Mouse (Mus musculus) T-helper 1 cell (primary cell): Measurements from ENCODE around the gene Cct6b.

Source experiments
- in situ Hi-C: fragments of 300-600 bp; cut with MboI, MseI; formaldehyde crosslinking; loops from one replicate; pipeline ENCODE4 v1.15.1; 2025; ENCODE audit warnings: high pct_unique_total_duplicates

Cct6b gene

DNA sequence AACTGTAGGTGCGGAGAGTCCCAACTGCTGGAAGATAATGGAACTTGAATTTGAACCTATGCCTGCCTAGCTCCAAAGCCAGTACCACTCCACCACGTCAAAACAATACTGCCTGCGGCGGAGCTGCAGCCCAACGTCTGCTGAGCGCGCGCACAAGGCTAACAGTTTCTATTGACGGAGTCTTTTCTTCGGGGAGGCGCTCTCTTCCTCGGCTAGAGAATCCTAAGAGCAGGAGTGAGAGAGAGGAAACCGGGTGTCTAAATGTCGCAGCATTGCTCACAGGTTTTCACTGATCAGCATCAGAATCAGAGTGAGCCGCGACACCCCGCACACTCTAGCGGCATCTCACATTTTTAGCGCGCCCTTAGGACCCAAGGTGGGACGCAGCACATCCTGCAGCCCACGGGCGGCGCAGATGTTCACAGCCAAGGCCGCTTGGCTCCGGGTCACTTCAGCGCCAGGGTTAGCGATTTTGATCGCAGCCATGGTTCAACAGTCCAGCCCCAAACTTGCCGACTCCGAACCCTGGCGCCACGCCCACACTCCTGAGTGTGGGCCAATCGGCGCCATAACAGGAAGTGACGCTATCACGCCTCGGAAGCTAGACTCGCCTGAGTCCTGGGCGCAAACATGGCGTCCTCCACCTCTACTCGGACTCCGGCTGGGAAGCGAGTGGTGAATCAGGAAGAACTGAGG lies at the start of gene Cct6b, which contains the start of gene Zfp830:
Cct6b (minus strand) TSS at position 580 of the 696 bp plus-strand sequence.
Zfp830 (plus strand) TSS at position 604 of the 696 bp plus-strand sequence.
- in situ Hi-C loops, result loop anchor here (5.0 kb wide), 1 partner anchor 123 kb away; no protein-coding TSS in a partner anchor

DNA sequence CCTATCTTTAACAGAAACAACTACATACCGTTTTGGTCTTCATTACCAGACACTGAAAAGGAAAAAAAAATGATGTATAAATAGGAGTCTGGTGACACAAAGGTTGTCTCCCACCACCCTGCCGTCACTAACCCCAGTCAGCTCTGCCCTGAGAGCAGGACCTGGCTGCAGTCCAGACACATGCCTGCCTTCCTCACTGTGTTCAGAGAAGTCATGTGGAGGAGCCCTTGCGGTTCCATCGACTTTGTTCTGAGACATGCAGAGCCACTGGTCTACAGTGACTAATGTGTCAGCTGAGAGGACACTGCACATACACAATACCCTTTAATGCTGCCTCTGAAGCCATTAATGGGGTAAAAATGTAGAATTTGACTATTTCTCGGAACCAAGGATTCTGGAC lies 44.4 kb upstream of the Cct6b start:
- in situ Hi-C loops, result no loop called here

DNA sequence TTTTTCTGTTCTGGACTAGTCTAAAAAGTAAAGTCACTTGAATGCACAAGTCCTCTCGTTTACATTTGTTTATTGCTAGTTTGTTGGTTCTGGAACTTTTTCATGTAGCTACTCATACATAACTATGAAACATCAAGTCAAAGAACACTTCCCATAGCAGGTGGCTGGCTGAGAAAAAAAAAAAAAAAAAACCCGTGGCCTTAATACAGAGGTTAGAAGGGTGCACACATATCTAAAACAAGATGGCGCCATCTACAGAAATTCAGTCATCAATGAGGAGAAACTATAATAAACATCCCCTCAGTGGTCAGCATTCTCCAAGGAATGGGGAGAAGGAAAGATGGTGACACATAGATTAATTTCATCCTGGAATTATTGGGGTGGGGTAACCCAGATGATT lies 43.2 kb upstream of the Cct6b start:
- in situ Hi-C loops, result no loop called here

DNA sequence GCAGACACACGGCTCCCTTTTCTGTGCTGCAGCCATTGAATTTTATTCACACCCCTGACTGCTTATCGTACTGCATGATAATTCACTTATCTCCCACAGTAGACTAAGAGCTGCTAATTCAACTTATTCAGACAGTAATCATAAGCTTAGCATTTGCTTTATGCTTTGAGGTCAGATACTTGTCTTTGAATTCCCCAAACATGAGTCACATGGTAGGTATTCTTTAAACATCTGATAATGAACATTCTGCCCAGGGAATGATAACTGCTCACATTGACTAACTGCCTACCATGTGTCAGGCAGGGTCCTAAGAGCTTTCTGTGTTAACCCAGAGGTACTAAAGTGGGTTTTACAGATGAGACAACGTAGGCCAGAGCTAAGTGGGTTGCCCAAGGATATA lies 42.5 kb upstream of the Cct6b start:
- in situ Hi-C loops, result no loop called here

DNA sequence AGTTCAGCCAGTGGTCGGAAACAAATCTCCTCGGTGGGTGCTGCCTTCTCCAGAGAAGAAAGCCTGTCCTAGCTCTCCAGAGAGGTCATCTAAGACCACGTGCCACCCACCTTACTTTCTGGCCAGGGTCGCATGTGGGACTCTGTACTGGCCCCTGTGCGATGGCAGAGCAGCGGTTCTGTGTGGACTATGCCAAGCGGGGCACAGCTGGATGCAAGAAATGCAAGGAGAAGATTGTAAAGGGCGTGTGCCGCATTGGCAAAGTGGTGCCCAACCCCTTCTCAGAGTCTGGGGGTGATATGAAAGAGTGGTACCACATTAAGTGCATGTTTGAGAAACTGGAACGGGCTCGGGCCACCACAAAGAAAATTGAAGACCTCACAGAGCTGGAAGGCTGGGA lies 19.3 kb upstream of the Cct6b start:
- in situ Hi-C loops, result no loop called here

DNA sequence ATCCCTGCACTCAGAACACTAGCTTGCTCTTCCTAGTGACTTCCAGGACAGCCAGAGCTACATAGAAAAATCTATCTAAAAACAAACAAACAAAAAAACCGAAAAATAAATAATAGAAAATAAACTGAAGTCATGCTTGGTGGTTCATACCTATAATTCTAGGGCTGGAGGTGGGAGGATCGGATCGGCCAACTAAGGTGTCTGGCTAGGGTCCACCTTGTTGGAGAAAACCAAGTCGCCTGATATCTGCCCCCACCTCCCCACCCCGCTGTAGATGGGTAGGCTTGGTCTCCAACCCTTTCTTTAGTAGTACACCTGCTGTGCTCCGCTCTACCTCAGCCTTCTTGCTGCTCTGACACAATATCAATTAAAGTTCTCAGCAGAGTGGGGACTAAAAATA lies 18.1 kb upstream of the Cct6b start:
- in situ Hi-C loops, result no loop called here

DNA sequence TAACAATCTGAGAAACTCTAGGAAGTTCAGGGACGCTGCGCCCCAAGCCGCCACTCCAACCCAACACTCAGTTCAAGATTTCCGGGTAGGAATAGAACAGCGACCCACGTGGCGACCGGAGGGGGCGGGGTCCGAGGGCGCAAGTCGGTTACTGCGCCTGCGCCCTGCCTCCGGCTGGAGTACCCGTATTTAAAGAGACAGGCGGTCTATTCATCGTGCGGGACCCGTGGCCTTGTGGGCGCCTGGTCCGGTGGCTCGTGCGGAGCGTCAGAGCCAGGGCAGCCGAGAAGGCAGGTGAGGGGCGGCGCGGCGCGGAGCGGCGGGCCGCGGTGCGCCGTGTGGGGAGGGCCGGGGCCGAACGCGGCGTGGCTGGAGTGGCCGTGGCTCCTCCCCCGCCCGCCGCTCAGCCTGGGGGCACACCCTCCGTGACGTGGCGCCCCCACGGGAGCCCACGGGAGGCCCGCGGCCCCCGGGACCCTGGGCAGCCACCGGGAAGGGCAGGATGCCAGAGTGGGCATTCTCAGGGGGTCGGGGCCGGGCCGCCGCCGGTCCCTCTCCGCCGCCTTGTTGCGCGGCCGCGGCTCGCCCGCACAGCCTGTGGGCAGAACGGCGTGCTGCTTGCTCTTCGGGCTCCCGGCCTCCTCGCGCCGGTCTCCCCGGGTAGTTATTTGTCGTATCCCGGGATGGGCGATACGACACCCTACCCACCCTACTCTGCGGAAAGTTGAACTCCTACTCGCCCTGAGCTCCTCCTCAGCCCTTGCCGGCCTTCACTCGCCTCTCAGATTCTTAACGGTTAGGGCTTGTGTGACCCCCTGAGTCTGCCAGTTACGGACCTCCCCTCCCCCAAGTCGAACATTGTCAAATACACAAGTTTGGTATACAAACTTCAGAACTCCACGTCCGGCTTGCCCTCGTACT lies 17.1 kb upstream of the Cct6b start, which contains the start of gene Lig3:
Lig3 (plus strand) TSS at position 126 of the 921 bp plus-strand sequence.
- in situ Hi-C loops, result no loop called here

DNA sequence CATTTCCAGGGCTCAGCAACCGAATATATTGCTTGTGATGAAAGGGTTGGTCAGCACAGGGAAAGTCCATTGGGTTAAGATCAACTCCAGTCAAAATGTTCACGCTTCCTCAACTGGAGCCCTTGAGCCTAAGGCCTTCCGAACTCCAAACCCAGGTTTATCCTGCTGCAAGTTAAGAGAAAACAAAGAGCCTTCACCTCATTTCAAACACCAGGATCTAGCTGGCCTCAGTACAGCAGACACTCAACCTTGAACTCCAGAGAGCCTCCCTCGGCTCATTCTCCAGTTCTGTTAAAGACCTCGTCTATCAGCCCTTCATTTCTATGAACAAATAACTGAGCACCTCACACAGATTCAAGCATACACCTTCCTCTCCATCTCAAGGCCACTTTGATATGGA lies 16.0 kb upstream of the Cct6b start:
- in situ Hi-C loops, result no loop called here

DNA sequence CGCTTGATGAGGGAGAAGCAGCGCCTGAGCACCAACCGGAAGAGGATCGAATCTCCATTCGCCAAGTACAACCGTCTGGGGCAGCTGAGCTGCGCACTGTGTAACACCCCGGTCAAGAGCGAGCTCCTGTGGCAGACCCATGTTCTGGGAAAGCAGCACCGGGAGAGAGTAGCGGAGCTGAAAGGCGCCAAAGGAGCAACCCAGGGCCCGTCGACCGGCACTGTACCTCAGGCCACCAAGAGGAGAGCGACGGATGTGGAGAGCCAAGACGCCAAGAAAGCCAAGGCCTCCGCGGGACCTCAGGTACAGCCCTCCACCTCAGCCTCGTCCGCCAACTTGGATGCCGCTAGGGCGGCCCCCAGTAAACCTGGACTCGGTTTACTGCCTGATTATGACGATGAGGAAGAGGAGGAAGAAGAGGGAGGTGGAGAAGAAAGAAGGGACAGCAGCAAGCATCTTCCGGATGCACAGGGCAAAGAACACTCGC lies 360 bp upstream of the Cct6b start:
- in situ Hi-C loops, result loop anchor here (5.0 kb wide), 1 partner anchor 123 kb away; no protein-coding TSS in a partner anchor

DNA sequence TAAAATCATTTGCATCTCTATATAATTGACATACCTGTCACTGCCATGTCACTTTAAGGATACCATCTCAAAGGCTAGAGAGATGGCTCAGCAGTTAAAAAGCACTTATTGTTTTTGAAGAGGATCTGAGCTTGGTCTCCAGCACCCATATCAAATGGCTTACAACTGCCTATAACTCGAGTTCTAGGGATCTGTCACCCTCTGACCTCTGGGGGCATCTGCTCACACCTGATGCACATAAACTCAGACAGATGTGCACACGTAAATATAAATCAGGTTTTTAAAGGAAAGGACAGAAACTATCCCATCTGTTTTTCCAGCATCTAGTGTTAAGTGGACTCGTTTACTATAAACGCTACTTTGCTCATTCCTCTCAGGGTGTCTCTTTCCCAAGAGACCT lies 860 bp downstream of the Cct6b start:
- in situ Hi-C loops, result loop anchor here (5.0 kb wide), 1 partner anchor 124 kb away; no protein-coding TSS in a partner anchor

DNA sequence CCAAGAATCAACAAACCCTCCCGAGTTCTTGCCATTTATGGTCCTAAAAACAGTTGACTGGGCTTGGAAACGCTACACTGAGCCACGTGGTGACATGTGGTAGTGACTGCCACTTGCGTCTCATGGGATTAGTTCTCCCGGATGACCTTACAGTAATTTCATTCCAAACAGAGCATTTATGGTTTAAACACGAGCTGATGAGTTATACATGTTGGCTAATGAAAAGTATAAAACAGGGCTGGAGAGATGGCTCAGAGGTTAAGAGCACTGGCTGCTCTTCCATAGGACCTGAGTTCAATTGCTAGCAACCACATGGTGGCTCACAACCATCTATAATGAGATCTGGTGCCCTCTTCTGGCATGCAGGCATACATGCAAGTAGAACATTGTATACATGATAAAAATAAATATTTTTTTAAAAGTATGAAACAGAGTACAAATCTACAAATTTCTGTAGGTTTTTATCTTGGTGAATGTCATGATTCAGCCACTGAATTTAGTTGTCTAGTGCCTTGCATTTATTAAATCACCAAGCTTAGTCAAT lies 1.8 kb downstream of the Cct6b start:
- in situ Hi-C loops, result loop anchor here (5.0 kb wide), 1 partner anchor 125 kb away; no protein-coding TSS in a partner anchor

DNA sequence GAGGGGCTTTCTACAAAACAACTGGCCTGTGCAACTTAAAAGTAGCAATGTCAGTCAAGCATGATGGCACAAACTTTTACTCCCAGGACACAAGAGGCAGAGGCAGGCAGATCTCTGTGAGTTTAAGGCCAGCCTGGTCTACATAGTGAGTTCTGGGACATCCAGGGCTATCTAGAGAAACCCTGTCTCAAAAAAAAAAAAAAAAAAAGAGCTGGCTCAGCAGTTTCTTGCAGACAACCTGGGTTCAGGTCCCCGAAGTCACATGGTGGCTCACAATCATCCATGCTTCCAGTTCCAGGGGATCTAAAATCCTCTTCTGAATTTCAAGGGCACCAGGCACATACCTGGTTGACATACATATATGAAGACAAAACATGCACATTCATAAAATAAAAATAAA lies 8.2 kb downstream of the Cct6b start:
- in situ Hi-C loops, result no loop called here

DNA sequence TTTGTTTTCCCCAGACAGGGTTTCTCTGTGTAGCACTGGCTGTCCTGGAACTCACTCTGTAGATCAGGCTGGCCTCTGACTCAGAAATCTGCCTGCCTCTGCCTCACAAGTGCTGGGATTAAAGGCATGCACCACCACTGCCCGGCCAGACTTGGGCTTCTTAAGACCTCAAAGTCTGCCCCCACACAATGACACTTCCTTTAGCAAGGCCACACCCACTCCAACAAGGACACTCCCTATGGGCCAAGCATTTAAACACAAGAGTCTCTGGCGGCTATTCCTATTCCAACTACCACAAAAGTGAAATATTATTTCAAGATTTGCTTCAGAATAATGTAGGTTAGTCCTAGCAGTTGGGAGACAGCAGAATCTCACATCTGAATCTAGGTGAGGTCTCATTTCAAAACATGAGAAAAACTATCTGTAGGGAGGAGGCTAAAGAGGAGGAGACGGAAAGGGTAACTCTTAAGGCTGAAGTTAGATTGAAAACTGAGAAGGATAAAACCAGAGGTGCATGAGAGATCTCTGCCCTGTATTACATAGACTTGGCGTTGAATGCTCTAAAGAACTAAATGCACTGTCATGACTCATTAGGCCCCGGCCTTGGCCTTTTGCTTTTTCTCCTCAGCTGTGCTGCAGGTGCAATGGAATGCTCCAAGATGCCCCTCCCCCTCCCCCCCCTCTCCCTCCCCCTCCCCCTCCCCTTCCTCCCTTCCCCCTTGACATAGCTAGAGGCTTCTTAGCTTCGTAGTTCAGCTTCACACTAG lies 11.6 kb downstream of the Cct6b start:
- in situ Hi-C loops, result no loop called here

DNA sequence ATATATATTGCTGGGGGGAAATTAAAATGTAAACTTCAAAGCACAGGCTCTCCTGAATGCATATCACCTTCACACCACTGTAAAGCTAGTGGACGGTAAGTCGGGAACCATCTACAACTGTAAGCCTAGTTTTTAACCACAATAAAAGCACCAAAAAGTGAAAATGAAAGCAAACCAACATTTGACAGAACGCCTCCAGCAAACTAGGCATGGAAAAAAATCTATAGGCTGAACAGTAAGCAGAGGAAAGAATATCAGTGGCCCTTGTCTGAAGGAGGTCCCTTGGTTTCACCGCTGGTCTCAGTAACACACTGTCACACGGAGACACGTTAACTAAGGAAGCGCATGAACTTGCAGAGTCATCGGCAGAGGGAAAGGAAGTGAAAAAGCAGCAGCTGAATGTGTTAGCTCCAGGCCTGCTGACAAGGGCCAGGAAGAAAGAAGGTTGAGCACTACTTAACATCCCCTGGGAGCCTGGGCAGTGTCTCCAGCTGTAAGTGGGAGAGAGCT lies 17.2 kb downstream of the Cct6b start:
- in situ Hi-C loops, result no loop called here

DNA sequence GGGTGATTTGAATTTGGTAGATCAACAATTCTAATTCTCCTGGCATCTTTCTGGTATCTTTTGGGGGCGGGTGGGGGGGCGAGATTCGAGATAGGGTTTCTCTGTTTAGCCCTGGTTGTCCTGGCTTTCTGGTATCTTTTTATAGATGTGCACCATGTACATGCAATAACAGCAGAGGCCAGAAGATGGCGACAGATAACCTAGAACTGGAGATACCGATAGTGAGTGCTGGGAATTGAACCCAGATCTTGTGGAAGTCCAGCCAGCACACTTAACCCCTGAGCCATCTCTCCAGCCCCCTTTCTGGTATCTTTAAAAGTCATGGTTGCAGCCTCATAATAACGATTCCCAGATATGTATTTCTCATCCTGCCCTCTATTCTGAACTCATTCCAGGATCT lies 18.0 kb downstream of the Cct6b start:
- in situ Hi-C loops, result no loop called here

DNA sequence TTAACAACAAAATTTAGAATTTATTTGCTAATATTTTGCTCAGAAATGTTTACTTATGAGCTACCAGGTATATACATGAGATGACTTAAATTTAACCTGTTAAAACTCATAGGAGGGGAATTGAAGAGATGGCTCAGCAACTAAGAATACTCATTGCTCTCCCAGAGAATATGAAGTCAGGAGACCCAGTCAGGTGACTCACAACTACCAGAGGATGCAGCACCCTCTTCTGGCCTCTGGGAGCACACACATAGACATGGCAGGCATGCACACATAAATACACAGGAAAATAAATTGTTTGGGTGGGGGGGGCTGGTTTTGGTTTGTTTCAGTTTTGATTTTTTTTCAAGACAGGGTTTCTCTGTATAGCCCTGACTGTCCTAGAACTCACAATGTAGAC lies 25.1 kb downstream of the Cct6b start:
- in situ Hi-C loops, result no loop called here

DNA sequence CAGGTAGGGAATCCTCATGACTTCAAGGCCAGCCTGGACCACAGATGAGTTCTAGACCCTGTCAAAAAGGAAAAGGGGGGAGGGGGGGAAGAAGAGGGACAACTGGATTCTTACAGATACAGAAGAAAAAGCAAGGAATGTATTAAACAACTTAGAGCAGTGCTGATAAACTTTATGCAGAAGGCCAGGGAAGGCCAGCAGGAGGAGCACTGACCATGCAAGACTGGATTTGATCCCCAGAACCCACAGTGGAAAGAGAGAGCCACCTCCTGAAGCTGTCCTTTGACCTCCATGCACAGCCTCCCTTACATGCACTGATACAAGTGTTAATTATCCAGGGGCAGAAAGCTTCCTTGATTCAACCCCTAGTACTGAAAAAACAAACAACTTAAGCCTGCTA lies 29.9 kb downstream of the Cct6b start:
- in situ Hi-C loops, result no loop called here

DNA sequence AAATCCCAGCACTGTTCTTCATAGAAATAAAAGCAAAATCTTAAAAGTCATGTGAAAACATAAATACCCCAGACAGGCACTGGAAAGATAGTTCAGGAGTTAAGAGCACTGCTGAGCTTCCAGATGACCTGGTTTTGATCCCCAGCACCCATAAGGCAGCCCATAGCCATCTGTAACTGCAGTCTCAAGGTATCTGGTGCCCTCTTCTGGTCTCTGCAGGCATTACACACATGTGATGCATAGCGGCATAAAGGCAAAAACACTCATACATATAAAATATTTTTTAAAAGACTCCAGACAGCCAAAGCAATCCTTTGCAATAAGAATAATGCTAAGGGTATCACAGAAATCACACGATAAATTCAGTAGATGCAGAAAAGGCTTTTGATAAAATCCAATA lies 37.3 kb downstream of the Cct6b start:
- in situ Hi-C loops, result no loop called here

DNA sequence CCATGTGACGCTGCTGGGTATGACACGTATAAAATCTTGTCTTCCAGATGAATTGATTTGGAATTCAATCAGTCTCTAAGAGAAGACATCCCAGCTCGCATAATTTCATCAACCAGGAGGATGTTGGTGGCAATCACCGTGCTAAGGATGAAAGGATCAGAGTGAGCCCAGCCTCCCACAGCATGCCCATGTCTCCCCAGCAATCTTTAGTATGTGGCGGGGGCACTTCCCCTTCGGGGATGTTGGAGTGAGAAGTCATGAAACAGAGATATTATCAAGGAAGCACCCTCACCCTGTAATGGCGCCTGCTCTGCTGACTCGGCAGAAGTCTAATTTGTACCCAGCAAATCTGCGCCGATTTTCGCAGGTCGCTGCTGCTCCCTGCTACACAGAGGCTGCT lies 44.8 kb downstream of the Cct6b start:
- in situ Hi-C loops, result no loop called here

DNA sequence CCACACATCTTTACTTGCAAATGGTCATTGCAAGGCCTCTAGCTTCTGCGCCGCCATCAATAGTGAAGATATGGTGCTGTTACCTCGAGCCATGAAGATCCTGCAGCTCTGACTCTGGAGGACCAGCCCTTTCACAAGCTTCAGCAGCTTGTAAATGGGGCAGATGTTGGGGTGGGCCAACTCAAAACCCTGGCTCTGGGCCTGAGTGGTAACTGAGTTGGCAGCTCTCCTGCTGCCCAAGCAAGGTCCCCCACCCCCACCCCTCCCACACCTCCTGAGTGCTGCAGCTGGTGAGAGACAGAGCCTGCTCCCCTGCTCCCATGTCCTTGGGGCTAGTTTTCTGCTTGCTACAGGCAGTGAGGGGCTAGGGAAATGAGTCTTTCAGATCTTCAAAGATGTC lies 51.4 kb downstream of the Cct6b start:
- in situ Hi-C loops, result no loop called here

DNA sequence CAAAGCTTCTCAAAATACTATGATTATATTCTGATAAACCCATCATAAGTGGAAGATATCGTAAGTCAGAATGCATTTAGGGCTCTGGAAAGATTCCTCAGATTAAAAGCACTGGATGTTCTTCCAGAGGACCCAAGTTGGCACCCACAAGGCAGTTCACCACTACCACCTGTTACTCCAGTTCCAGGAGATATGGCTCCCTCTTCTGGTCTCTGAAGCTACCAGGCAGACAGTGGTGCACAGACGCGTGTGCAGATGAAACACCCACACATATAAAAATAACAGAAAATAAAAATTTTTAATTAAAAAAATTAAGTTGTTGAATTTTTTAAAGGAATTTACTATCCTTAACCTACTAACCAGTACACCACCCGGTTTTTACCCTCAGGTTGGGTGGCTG lies 55.2 kb downstream of the Cct6b start:
- in situ Hi-C loops, result no loop called here
